Mouse (Mus musculus) cerebellum, adult 2 months (tissue): ENCODE data around the gene Lrp11.

Experiments used
- CTCF ChIP-seq: fragments of 200-500 bp; IDR thresholded peaks from 2 replicates; pipeline ENCODE4 v1.5.1; 2011; ENCODE audit warnings: low read depth, mild to moderate bottlenecking, control low read depth, low read length, moderate library complexity, borderline replicate concordance; ENCODE audit not compliant: insufficient read depth
- POLR2A ChIP-seq: fragments of 200-500 bp; IDR thresholded peaks from 2 replicates; pipeline ENCODE4 v1.6.1; 2011; ENCODE audit warnings: low read length, control low read depth, borderline replicate concordance; ENCODE audit not compliant: insufficient read depth

DNA sequence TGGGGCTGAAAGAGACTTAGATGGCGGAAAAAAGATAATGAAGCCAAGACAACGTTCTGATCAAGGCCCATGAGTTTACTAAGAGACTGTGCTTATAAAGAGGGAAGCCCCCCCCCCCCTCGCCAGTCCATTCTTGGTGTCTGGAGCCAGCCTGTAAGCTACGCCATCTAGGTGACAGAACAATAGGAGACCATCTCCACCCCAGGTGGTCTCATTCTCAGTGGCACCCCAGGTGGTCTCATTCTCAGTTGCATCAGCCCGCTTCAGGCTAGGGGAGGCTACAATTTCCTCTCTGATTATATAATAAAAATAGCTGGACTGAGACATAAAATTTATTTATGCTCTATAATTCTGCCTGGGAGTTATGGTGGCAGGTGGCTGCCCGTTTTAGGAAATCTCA, 22.0 kb downstream of the Lrp11 start:
- TF ChIP-seq POLR2A (no peak), CTCF (no peak)
